Mouse (Mus musculus) cortical plate, adult 2 months (tissue): ENCODE measurements at regions not wholly inside any gene's neighbourhood (a gene's known extent, or its start where the extent isn't known, plus 50 kb on each side); places are given as distances from the start of the nearest gene placed in this dataset.

Experiments
- CTCF ChIP-seq: fragments of 200-500 bp; IDR thresholded peaks from 2 replicates; pipeline ENCODE4 v1.5.1; 2011; ENCODE audit warnings: mild to moderate bottlenecking, control low read depth, low read length; ENCODE audit not compliant: insufficient read depth; ENCODE audit errors: extremely low read depth
- POLR2A ChIP-seq: fragments of 200-500 bp; IDR thresholded peaks from 2 replicates; pipeline ENCODE4 v1.6.1; 2011; ENCODE audit warnings: mild to moderate bottlenecking, low read length, control low read depth; ENCODE audit not compliant: insufficient read depth; ENCODE audit errors: extremely low read depth

DNA sequence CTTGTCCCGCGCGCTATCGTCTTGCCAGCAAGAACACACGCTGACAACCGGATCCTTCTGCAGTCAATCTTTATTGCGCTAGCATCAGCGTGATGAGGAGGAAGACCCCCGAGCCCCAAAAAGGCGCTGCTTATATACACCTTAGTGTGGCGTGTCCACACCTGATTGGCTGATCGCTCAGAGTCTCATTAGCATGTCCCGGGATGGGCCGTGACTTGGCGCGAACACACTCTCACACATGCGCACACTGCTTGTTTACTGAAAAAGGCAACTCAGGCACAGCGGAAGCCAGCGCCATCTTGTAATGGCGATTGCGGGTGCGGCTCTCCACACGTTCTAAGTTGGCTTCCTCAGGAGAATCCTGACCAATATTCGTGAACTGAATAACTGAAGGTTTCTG is 111.5 kb downstream of the Tsen15 start:
- TF ChIP-seq CTCF (no peak), POLR2A (no peak)
